Mouse (Mus musculus) megakaryocyte, embryonic 14.5 days (primary cell): ENCODE results near the gene Ublcp1.

Experiments used
- FLI1 ChIP-seq: IDR thresholded peaks from 2 replicates; pipeline ENCODE4 v1.6.1; 2012; ENCODE audit warnings: low read length, inconsistent platforms, mixed read lengths
- GATA1 ChIP-seq: IDR thresholded peaks from 3 replicates; pipeline ENCODE4 v1.6.1; 2012; ENCODE audit warnings: mixed read lengths, low read length, inconsistent platforms, borderline replicate concordance

DNA sequence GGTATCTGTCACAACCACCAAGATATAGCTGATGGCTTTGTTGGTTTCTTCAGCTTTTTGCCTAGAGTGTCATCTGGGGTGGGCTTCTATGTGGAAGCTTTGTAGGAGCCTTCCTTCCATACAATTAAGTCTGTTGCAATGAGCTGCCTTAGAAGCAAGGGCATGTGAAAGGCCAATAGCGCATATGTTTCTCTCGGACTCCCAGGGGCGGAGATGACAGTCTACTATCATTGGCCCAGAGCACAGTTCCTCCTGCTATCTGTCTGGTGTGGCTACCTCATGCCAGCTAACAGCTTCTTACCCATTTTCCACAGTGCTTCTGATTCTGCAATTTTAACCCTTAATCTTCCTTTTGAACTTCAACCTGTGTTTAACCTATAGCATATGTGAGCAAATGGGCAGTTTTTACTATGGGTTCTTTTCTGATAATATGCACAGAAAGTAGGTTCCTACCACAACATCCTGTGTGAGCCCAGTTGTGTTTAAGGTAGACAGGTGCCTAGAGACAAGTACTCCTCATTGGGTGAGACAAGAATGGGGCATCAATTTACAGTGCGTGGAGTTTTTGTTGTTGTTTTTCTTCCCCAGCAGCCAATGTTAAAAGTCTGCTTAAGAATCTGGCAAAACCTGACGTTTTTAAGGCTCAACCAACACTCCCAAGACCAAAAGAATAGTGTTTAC, 24.5 kb upstream of the Ublcp1 start:
- TF ChIP-seq FLI1 (no peak), GATA1 (no peak)
